Mouse (Mus musculus) E14TG2a.4 (cell line): Measurements from ENCODE around the gene Pqlc2.

Source experiments
- CTCF ChIP-seq: conservative IDR thresholded peaks from 2 replicates; pipeline ENCODE4 v1.5.1; 2014; ENCODE audit warnings: low read length
- NANOG ChIP-seq: IDR thresholded peaks from 2 replicates; pipeline ENCODE4 v1.6.1; 2014; ENCODE audit warnings: borderline replicate concordance, low read length, mixed read lengths
- POU5F1 ChIP-seq: IDR thresholded peaks from 2 replicates; pipeline ENCODE4 v1.6.1; 2014; ENCODE audit warnings: low read length, borderline replicate concordance

DNA sequence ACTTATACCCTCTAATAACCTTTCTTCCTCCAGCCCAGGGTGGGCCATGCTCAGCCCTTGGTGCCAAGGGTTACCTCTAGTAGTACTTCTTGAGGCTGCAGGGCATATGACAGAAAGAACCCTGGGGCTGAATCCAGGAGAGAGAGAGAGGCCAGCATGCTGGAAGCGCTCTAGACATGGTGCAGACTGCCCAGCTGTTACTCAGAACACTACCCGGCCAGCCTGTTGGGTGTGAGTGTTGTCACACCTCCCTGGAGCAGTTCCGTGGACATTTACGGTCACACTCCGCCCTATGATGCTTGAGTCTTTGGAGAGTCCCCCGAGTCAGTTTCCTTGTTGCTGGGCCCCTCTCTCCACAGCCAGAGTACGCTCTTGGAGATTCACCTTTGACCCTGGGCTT, 62.5 kb downstream of the Pqlc2 start:
- TF ChIP-seq CTCF: no peak
- TF ChIP-seq POU5F1: no peak
- no peak for TF ChIP-seq NANOG
